Mouse (Mus musculus) heart, postnatal 0 days (tissue): ENCODE results near the gene Wbp2. TPM values are rescaled to one million over a fixed set of nuclear protein-coding genes. Genes with fewer than 3 reads are reported as not detected.

ENCODE experiments used
- ATAC-seq: fragments of 200-750 bp; cut with Nextera tagmentation; 2 replicates; pipeline ENCODE4 v1.8.0; 2017; ENCODE audit warnings: low read depth, moderate number of reproducible peaks, moderate library complexity; ENCODE audit not compliant: insufficient read depth
- DNase-seq: peaks from one replicate; pipeline ENCODE4 v3.0.0-alpha.2; 2016; ENCODE audit warnings: low spot score
- H3K27ac ChIP-seq: fragments of 300-500 bp; sonication (generic); 2 replicates; pipeline ENCODE4 v1.5.1; 2014; ENCODE audit warnings: low read depth, mild to moderate bottlenecking
- H3K27me3 ChIP-seq: fragments of 300-500 bp; sonication (generic); 2 replicates; pipeline ENCODE4 v1.6.1; 2014; ENCODE audit warnings: low read length, mixed read lengths; ENCODE audit not compliant: control insufficient read depth, insufficient read depth
- H3K36me3 ChIP-seq: fragments of 300-500 bp; sonication (generic); replicated peaks from 2 replicates; pipeline ENCODE4 v1.6.1; 2014; ENCODE audit warnings: low read length, mixed read lengths; ENCODE audit not compliant: control insufficient read depth, insufficient read depth
- H3K4me1 ChIP-seq: fragments of 300-500 bp; sonication (generic); 2 replicates; pipeline ENCODE4 v1.6.1; 2014; ENCODE audit warnings: antibody characterized with exemption; ENCODE audit not compliant: control insufficient read depth, insufficient read depth
- H3K4me2 ChIP-seq: fragments of 300-500 bp; sonication (generic); 2 replicates; pipeline ENCODE4 v1.6.1; 2014; ENCODE audit warnings: low read depth, mild to moderate bottlenecking, low read length, moderate library complexity
- H3K4me3 ChIP-seq: fragments of 300-500 bp; sonication (generic); 2 replicates; pipeline ENCODE4 v1.5.1; 2014; ENCODE audit warnings: low read depth, low read length
- H3K9ac ChIP-seq: fragments of 300-500 bp; sonication (generic); replicated peaks from 2 replicates; pipeline ENCODE4 v1.6.1; 2014; ENCODE audit warnings: low read depth, low read length, mixed read lengths
- H3K9me3 ChIP-seq: fragments of 300-500 bp; sonication (generic); replicated peaks from 2 replicates; pipeline ENCODE4 v1.6.1; 2016; ENCODE audit warnings: low read length; ENCODE audit not compliant: control insufficient read depth
- CTCF ChIP-seq: IDR thresholded peaks from 2 replicates; pipeline ENCODE4 v1.5.1; 2016; ENCODE audit warnings: antibody characterized with exemption, control low read depth, low read depth
- EP300 ChIP-seq: IDR thresholded peaks from 2 replicates; pipeline ENCODE4 v1.6.1; 2016; ENCODE audit warnings: antibody characterized with exemption, low read depth
- WGBS: fragments of 180-500 bp; shearing (Covaris S2); extraction: QIAGEN DNeasy Blood & Tissue Kit; methylation state at CpG from one replicate; pipeline ENCODE4 v1.1.7; 2014; 5-methylcytosine and 5-hydroxymethylcytosine counted together
- polyA plus RNA-seq: library from polyadenylated mRNA; unstranded; fragments of >200 nt; fragmentation: Nextera tagmentation; extraction: Ambion mirVana; gene quantifications from 2 replicates; pipeline ENCODE4 v1.2.1, GENCODE M21; 2015
- total RNA-seq: library from RNA; depleted of rRNA; stranded (reverse); fragments of >200 nt; gene quantifications from 2 replicates; pipeline ENCODE4 v1.2.3, GENCODE M21; 2014; ENCODE audit warnings: low replicate concordance

Gene Wbp2
- total and polyA plus RNA-seq, 2 experiments from 2014 or later: 106 to 120 TPM

DNA sequence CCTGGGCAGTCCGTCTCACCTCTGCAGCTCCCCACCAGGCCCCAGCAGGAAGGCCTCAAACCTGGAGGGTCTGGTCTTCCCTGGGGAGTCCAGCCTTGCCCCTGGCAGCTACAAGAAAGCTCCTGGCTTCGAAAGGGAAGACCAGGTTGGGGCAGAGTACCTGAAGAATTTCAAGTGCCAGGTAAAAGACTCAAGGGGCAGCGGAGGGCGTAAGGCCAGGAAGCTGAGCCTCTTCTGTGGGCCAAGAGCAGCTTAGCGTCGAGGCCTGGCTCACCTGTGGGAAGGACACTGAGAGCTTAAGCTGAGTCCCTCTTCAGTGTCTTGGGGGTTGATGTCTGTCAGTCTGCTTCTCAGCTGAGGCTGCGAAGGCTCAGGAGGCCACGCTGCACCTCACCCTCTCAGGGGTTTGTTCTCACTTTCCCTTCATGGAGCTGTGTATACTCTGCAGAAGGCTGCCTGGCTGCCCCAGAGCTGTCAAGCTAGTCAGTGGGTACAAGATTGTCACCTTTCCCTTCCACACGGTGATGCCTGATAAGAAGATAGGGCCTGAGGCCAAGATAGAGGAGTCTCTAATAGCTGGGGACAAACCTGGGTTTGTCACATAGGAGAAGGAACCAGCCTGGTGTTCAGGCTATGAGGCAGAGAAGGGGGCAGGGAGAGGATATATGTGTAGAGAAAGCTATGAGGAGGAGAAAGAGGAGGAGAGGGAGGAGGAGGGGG is 33.1 kb downstream of the Wbp2 start:
- WGBS: 83% methylated on average over 9 of the region's 9 CpGs
- Histone ChIP-seq H3K27me3 (no peaks in the 10 kb centered on the region), H3K4me3 (no peak overlapping the region), H3K9me3 (no peaks in the 10 kb centered on the region), H3K27ac (no peak overlapping the region), H3K4me2 (no peak overlapping the region), H3K36me3 (peaks cover 97% of the 10 kb centered on the region), H3K9ac (no peak overlapping the region), H3K4me1 (no peaks in the 10 kb centered on the region)
- TF ChIP-seq EP300: no peak
- no peak for TF ChIP-seq CTCF
- no peak for DNase-seq
- no peak for ATAC-seq

DNA sequence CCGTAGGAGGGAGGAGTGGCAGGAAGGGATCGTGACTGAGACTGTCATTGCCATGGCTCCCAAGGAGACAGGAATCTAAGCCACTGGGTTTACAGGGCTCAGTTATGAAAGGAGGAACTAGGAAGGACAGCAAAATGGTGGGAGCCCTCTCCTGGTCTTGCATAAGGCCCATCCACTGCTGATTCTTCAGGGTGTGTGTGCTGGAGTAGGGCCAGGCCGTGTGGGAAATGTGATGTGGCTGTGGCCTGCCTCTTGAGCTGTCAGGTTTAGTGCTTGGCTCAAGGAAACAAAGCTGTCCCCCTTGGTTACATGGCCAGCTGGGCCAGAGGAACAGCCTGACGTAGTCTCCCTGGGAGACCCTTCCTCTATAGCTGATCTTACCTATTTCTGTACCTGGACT is 36.6 kb downstream of the Wbp2 start:
- 81% methylated on average over 4 of the region's 4 CpGs for WGBS
- Histone ChIP-seq H3K4me2 (no peak overlapping the region), H3K4me1 (no peaks in the 10 kb centered on the region), H3K27me3 (no peaks in the 10 kb centered on the region), H3K4me3 (no peak overlapping the region), H3K9me3 (no peaks in the 10 kb centered on the region), H3K27ac (no peak overlapping the region), H3K36me3 (peaks cover 89% of the 10 kb centered on the region), H3K9ac (no peak overlapping the region)
- no peak for ATAC-seq
- TF ChIP-seq EP300: no peak
- TF ChIP-seq CTCF: no peak
- no peak for DNase-seq

DNA sequence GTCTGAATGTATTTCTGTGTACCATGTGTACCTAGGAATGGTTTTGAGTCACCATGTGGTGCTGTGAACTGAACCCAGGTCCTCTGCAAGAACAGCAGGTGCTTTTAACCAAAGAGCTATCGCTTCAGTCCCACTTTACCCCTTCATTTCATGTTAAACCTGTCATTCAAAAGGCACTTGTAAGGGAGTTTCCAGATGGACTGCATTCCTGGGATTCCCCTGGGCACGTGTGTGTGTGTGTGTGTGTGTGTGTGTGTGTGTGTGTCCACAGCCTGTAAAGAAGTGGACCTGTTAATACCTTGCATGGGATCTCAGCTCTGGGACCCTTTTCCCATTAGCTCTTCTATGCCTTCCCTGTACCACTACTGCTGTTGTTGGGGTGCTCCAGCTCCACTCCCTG is 37.2 kb downstream of the Wbp2 start:
- WGBS: 52% methylated on average over 2 of the region's 2 CpGs
- TF ChIP-seq CTCF (no peak), EP300 (no peak)
- peaks cover 89% of the 10 kb centered on the region for H3K36me3 ChIP-seq

DNA sequence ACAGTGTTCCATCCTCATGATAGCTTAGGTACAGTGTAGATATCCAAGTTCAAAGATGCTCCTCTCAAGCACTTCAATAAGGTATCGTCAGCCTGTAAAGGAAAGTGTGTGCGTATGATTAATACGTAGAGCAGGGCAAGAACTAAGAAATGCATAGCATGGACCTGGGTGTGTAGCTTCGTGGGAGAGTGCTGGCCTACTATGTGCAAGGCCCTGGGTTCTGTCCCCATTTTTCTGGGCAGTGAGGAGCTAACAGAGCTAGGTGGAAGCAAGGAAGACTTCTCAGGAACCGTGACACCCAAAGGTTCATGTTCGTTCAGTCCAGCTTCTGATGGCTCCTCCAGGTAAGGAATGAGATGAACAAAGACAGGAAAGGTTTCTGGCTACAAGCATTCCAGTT is 41.6 kb downstream of the Wbp2 start:
- DNase-seq (no peak), ATAC-seq (no peak)
- Histone ChIP-seq H3K9ac (no peak overlapping the region), H3K4me3 (no peak overlapping the region), H3K27me3 (no peaks in the 10 kb centered on the region), H3K9me3 (no peaks in the 10 kb centered on the region), H3K4me1 (peaks cover 4% of the 10 kb centered on the region; the same call in 1 of the 2 replicates), H3K36me3 (peaks cover 64% of the 10 kb centered on the region), H3K4me2 (no peak overlapping the region), H3K27ac (no peak overlapping the region)
- 93% methylated on average over 6 of the region's 6 CpGs for WGBS
- no peak for TF ChIP-seq CTCF
- no peak for TF ChIP-seq EP300

More for the DNA sequence above, 37.2 kb downstream of the Wbp2 start:
- ATAC-seq (no peak), DNase-seq (no peak)
- Histone ChIP-seq H3K9ac (no peak overlapping the region), H3K4me2 (no peak overlapping the region), H3K4me1 (no peaks in the 10 kb centered on the region), H3K9me3 (no peaks in the 10 kb centered on the region), H3K27ac (no peak overlapping the region), H3K27me3 (no peaks in the 10 kb centered on the region), H3K4me3 (no peak overlapping the region)

DNA sequence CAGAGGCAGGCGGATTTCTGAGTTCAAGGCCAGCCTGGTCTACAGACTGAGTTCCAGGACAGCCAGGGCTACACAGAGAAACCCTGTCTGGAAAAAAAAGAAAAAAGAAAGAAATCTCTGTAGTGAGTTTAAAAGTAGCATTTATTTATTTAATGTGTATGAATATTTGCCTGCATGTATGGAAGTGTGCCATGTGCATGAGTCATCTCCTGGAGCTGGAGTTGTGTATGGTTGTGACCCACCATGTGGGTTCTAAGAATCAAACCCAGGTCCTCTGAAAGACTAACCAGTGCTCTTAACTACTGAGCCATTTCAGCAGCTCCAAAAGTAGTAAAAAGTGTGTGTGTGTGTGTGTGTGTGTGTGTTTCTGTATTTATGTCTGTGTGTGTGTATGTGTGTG is 43.5 kb downstream of the Wbp2 start:
- no peak overlapping the region for H3K4me2 ChIP-seq
- H3K4me1 ChIP-seq: peaks cover 4% of the 10 kb centered on the region; the same call in 1 of the 2 replicates
- 100% methylated on average over 1 of the region's 1 CpGs for WGBS
- no peak overlapping the region for H3K27ac ChIP-seq
- no peaks in the 10 kb centered on the region for H3K9me3 ChIP-seq
- TF ChIP-seq EP300 (no peak), CTCF (no peak)
- no peaks in the 10 kb centered on the region for H3K27me3 ChIP-seq
- no peak for DNase-seq
- H3K4me3 ChIP-seq: no peak overlapping the region
- H3K9ac ChIP-seq: no peak overlapping the region
- H3K36me3 ChIP-seq: peaks cover 55% of the 10 kb centered on the region
- no peak for ATAC-seq
